Comparison of ENCODE assay signal across 30 mouse cellular contexts in genomic region chr13:58747685-58748084, GRCm38 (mm10). TPM values are rescaled to one million over a fixed set of nuclear protein-coding genes. Genes with fewer than 3 reads are reported as not detected.
DNase-seq lines count a peak whose midpoint lies in the region; ATAC-seq and TF ChIP-seq lines count a peak whose summit lies in the region.
"Had no signal": no experiment of that assay in that cellular context is flagged by ENCODE, and none has a peak within 500 bp of the region (broad histone marks: within the 10 kb centered on the region; RNA-seq: fewer than 3 reads in every experiment).

No protein-coding gene starts in this region.

- intact Hi-C loops in heart, adult 2 months (cut with DNase I) = no loop called here
- intact Hi-C loops in left cerebral cortex, postnatal 25 days (cut with DNase I) = no loop called here
- intact Hi-C loops in left cerebral cortex, postnatal 36 days (cut with DNase I) = no loop called here

- no peak for TF ChIP-seq CTCF in heart, adult 2 months (IDR thresholded peaks at IDR 0.05)

- 0 out of 2 replicates have a peak overlapping the region, but pooled peaks have one; percentile 5 for H3K27ac ChIP-seq in heart, embryonic 13.5 days (replicated peaks)
- no peak overlapping the region for H3K27ac ChIP-seq in heart, adult 2 months
- H3K27ac ChIP-seq in limb, embryonic 10.5 days = no peak overlapping the region
- H3K27ac ChIP-seq: embryonic facial prominence, embryonic 10.5 days; embryonic facial prominence, embryonic 13.5 days; forebrain, embryonic 12.5 days; forebrain, embryonic 15.5 days; gastrocnemius, adult 2 months; heart, embryonic 15.5 days; hindbrain, embryonic 10.5 days; hindbrain, embryonic 13.5 days had no signal

- no peak overlapping the region for H3K9ac ChIP-seq in heart, embryonic 13.5 days
- no peak overlapping the region for H3K9ac ChIP-seq in heart, adult 2 months (ENCODE audit: low read depth, low read length)
- H3K9ac ChIP-seq: embryonic facial prominence, embryonic 13.5 days; forebrain, embryonic 12.5 days; forebrain, embryonic 15.5 days; heart, embryonic 15.5 days; hindbrain, embryonic 13.5 days had no signal

- H3K36me3 ChIP-seq in heart, embryonic 13.5 days = no peaks in the 10 kb centered on the region
- no peaks in the 10 kb centered on the region for H3K36me3 ChIP-seq in heart, adult 2 months (ENCODE audit: control insufficient read depth, insufficient read depth, low read length)
- no peaks in the 10 kb centered on the region for H3K36me3 ChIP-seq in limb, embryonic 10.5 days
- H3K36me3 ChIP-seq: embryonic facial prominence, embryonic 10.5 days; embryonic facial prominence, embryonic 13.5 days; forebrain, embryonic 12.5 days; forebrain, embryonic 15.5 days; heart, embryonic 15.5 days; hindbrain, embryonic 10.5 days; hindbrain, embryonic 13.5 days had no signal

- no peak overlapping the region for H3K4me2 ChIP-seq in heart, embryonic 13.5 days
- H3K4me2 ChIP-seq: embryonic facial prominence, embryonic 13.5 days; forebrain, embryonic 12.5 days; forebrain, embryonic 15.5 days; heart, embryonic 11.5 days; heart, embryonic 15.5 days; hindbrain, embryonic 13.5 days had no signal

- TF ChIP-seq POLR2A in heart, adult 2 months (IDR thresholded peaks at IDR 0.05; ENCODE audit: insufficient read depth, low read depth, low read length) = no peak

- no peak for TF ChIP-seq EP300 in heart, adult 2 months (IDR thresholded peaks at IDR 0.05; ENCODE audit: insufficient read depth, low read depth, low read length)

- no peaks in the 10 kb centered on the region for H3K27me3 ChIP-seq in heart, embryonic 13.5 days (replicated peaks)
- H3K27me3 ChIP-seq in heart, adult 2 months (ENCODE audit: control insufficient read depth, insufficient read depth, low read length) = no peaks in the 10 kb centered on the region
- no peaks in the 10 kb centered on the region for H3K27me3 ChIP-seq in limb, embryonic 10.5 days (ENCODE audit: low read depth, poor library complexity, severe bottlenecking)
- H3K27me3 ChIP-seq: forebrain, embryonic 12.5 days; forebrain, embryonic 15.5 days; heart, embryonic 15.5 days; hindbrain, embryonic 13.5 days had no signal

- H3K4me1 ChIP-seq in heart, embryonic 13.5 days = no peaks in the 10 kb centered on the region
- H3K4me1 ChIP-seq in heart, adult 2 months (ENCODE audit: control insufficient read depth, insufficient read depth, low read length) = no peaks in the 10 kb centered on the region
- H3K4me1 ChIP-seq in limb, embryonic 10.5 days = peaks cover 8% of the 10 kb centered on the region
- H3K4me1 ChIP-seq: forebrain, embryonic 12.5 days; forebrain, embryonic 15.5 days; heart, embryonic 15.5 days; hindbrain, embryonic 10.5 days; hindbrain, embryonic 13.5 days had no signal

- 51% methylated on average over 6 of the region's 6 CpGs for WGBS in heart, embryonic 13.5 days
- 59% methylated on average over 6 of the region's 6 CpGs for WGBS in heart, adult 2 months
- 95% methylated on average over 6 of the region's 6 CpGs for WGBS in limb, embryonic 10.5 days

- no peak overlapping the region for H3K4me3 ChIP-seq in heart, embryonic 13.5 days
- no peak overlapping the region for H3K4me3 ChIP-seq in heart, adult 2 months
- H3K4me3 ChIP-seq in limb, embryonic 10.5 days = no peak overlapping the region
- H3K4me3 ChIP-seq: embryonic facial prominence, embryonic 10.5 days; embryonic facial prominence, embryonic 13.5 days; erythroblast, embryonic 14.5 days; forebrain, embryonic 12.5 days; forebrain, embryonic 15.5 days; gastrocnemius, adult 2 months; heart, embryonic 15.5 days; hindbrain, embryonic 10.5 days; hindbrain, embryonic 13.5 days had no signal

- ATAC-seq in heart, embryonic 13.5 days (ENCODE audit: extremely low read depth, insufficient number of reproducible peaks, low FRiP score, low TSS enrichment) = no peak
- ATAC-seq: CD4-positive, CD25-positive, alpha-beta regulatory T cell, adult 4 months; forebrain, embryonic 15.5 days; hindbrain, embryonic 16.5 days had no signal

- DNase-seq in heart, adult 2 months = no peak
- DNase-seq in left cerebral cortex, postnatal 25 days (ENCODE audit: low spot score in 2 of 2) = peak; percentile 9 to 60
- DNase-seq in left cerebral cortex, postnatal 36 days (ENCODE audit: low spot score in 2 of 2) = no peak
- DNase-seq in telencephalon, adult 2 months (ENCODE audit: low read depth, low spot score) = peak; percentile 39
- no peak for DNase-seq in limb, embryonic 10.5 days (ENCODE audit: low spot score)
- DNase-seq: adrenal gland, adult 2 months; adrenal gland, postnatal 14 days; cerebellum, adult 11-12 months; cerebellum, adult 8-10 months; cerebellum, postnatal 10 days; cerebellum, postnatal 36 days; embryo, embryonic 11 days; gastrocnemius, adult 2 months; gastrocnemius, postnatal 14 days; heart, adult 18-20 months; heart, postnatal 10 days; heart, postnatal 36 days had no signal

- peaks cover 6% of the 10 kb centered on the region; the same call in 1 of the 2 replicates for H3K9me3 ChIP-seq in heart, embryonic 13.5 days
- H3K9me3 ChIP-seq in limb, embryonic 10.5 days (replicated peaks) = no peaks in the 10 kb centered on the region
- H3K9me3 ChIP-seq: forebrain, embryonic 12.5 days; forebrain, embryonic 15.5 days; heart, embryonic 15.5 days; hindbrain, embryonic 13.5 days had no signal

- H3K79me2 ChIP-seq in heart, adult 2 months (replicated peaks; ENCODE audit: control insufficient read depth, insufficient read depth, low read length) = no peaks in the 10 kb centered on the region

RNA-seq across cellular contexts. Expression of gene Ntrk2, which starts 58.7 kb away (rescaled TPM):
- polyA plus RNA-seq in heart, embryonic 13.5 days (2015; fragmentation: Nextera tagmentation; extraction: Ambion mirVana) = 3.9 and 4.7 TPM in 2 replicates
- total RNA-seq in heart, adult 2 months (2021) = 1 to 10 TPM in 1 of 2 experiments, under 1 TPM in 1; 0.91 to 1.8 TPM
- polyA plus RNA-seq in heart, adult 2 months (2012; rRNA removed) = 2.6 and 4.6 TPM in 2 replicates
- total RNA-seq in left cerebral cortex, postnatal 25 days (2021) = 100 to 1,000 TPM; 415 to 419 TPM
- total RNA-seq in left cerebral cortex, postnatal 36 days (2021) = 100 to 1,000 TPM; 357 to 404 TPM
- 2.4 and 5.7 TPM in 2 replicates for polyA plus RNA-seq in limb, embryonic 10.5 days (2016; fragmentation: Nextera tagmentation; extraction: Ambion mirVana)
- polyA plus RNA-seq: C2C12; CD4-positive, CD25-positive, alpha-beta regulatory T cell, adult 4 months; erythroblast, embryonic 14.5 days had no signal

Comparison
In these comparisons a context has a peak if more than half of its experiments do, and no peak if none do; other contexts are left out.
1. DNase-seq: peak in left cerebral cortex, postnatal 25 days (2 of 2) and telencephalon, adult 2 months (single experiment); none in heart, adult 2 months (0 of 2), left cerebral cortex, postnatal 36 days (0 of 2) and limb, embryonic 10.5 days (single experiment).
2. RNA of gene Ntrk2, which starts 58.7 kb away (total RNA-seq): 415 to 419 TPM in left cerebral cortex, postnatal 25 days and 357 to 404 TPM in left cerebral cortex, postnatal 36 days; 0.91 to 1.8 TPM in heart, adult 2 months; every median in the first group is over 100 times any median in the second.